Mouse (Mus musculus) lung, embryonic 14.5 days (tissue): Measurements from ENCODE around the gene Tnfsf12. TPM values are rescaled to one million over a fixed set of nuclear protein-coding genes. Genes with fewer than 3 reads are reported as not detected.

ENCODE experiments used
- ATAC-seq: fragments of 200-750 bp; cut with Nextera tagmentation; 2 replicates; pipeline ENCODE4 v1.8.0; 2017; ENCODE audit warnings: mild to moderate bottlenecking, moderate TSS enrichment, moderate library complexity; ENCODE audit not compliant: insufficient read depth
- DNase-seq: peaks from one replicate; pipeline ENCODE4 v3.0.0-alpha.2; 2015
- H3K27ac ChIP-seq: fragments of 300-500 bp; sonication (generic); 2 replicates; pipeline ENCODE4 v1.5.1; 2014; ENCODE audit warnings: low read depth, mild to moderate bottlenecking, moderate library complexity
- H3K27me3 ChIP-seq: fragments of 300-500 bp; sonication (generic); 2 replicates; pipeline ENCODE4 v1.6.1; 2014; ENCODE audit warnings: low read length, control low read depth; ENCODE audit not compliant: insufficient read depth
- H3K36me3 ChIP-seq: fragments of 300-500 bp; sonication (generic); 2 replicates; pipeline ENCODE4 v1.6.1; 2014; ENCODE audit warnings: control low read depth; ENCODE audit not compliant: insufficient read depth
- H3K4me1 ChIP-seq: fragments of 300-500 bp; sonication (generic); 2 replicates; pipeline ENCODE4 v1.6.1; 2014; ENCODE audit warnings: antibody characterized with exemption, control low read depth; ENCODE audit not compliant: insufficient read depth
- H3K4me2 ChIP-seq: fragments of 300-500 bp; sonication (generic); 2 replicates; pipeline ENCODE4 v1.6.1; 2014; ENCODE audit warnings: mild to moderate bottlenecking
- H3K4me3 ChIP-seq: fragments of 300-500 bp; sonication (generic); 2 replicates; pipeline ENCODE4 v1.5.1; 2014; ENCODE audit warnings: low read depth, low read length
- H3K9ac ChIP-seq: fragments of 300-500 bp; sonication (generic); 2 replicates; pipeline ENCODE4 v1.6.1; 2014
- H3K9me3 ChIP-seq: fragments of 300-500 bp; sonication (generic); 2 replicates; pipeline ENCODE4 v1.6.1; 2016; ENCODE audit warnings: low read depth, low read length, control low read depth
- CTCF ChIP-seq: IDR thresholded peaks from 2 replicates; pipeline ENCODE4 v1.5.1; 2016; ENCODE audit warnings: antibody characterized with exemption, low read depth
- WGBS: fragments of 180-500 bp; shearing (Covaris S2); extraction: QIAGEN DNeasy Blood & Tissue Kit; methylation state at CpG from one replicate; pipeline ENCODE4 v1.1.7; 2014; 5-methylcytosine and 5-hydroxymethylcytosine counted together
- polyA plus RNA-seq: library from polyadenylated mRNA; unstranded; fragments of >200 nt; fragmentation: Nextera tagmentation; extraction: Ambion mirVana; gene quantifications from 2 replicates; pipeline ENCODE4 v1.2.1, GENCODE M21; 2014

Gene Tnfsf12
- polyA plus RNA-seq, 1 experiment from 2014 or later, result 11.6 TPM

GRCm38 (mm10) chr11:69684936-69685335 lies 10.7 kb downstream of the Tnfsf12 start:
- no peak for DNase-seq
- Histone ChIP-seq H3K36me3 (peaks cover 8% of the 10 kb centered on the region), H3K9me3 (no peaks in the 10 kb centered on the region), H3K9ac (no peak overlapping the region), H3K4me2 (no peak overlapping the region), H3K27ac (no peak overlapping the region), H3K27me3 (no peaks in the 10 kb centered on the region), H3K4me3 (no peak overlapping the region), H3K4me1 (peaks cover 18% of the 10 kb centered on the region)
- no peak for ATAC-seq
- WGBS, result 80% methylated on average over 6 of the region's 6 CpGs
- TF ChIP-seq CTCF, result no peak

GRCm38 (mm10) chr11:69684128-69684745 lies 11.4 kb downstream of the Tnfsf12 start:
- no peak overlapping the region for H3K4me3 ChIP-seq
- TF ChIP-seq CTCF, result no peak
- no peak for ATAC-seq
- H3K36me3 ChIP-seq, result peaks cover 14% of the 10 kb centered on the region
- no peak overlapping the region for H3K4me2 ChIP-seq
- no peak overlapping the region for H3K9ac ChIP-seq
- H3K4me1 ChIP-seq, result peaks cover 18% of the 10 kb centered on the region
- H3K27me3 ChIP-seq, result no peaks in the 10 kb centered on the region
- DNase-seq, result no peak
- no peak overlapping the region for H3K27ac ChIP-seq
- 81% methylated on average over 12 of the region's 12 CpGs for WGBS
- H3K9me3 ChIP-seq, result no peaks in the 10 kb centered on the region

DNA sequence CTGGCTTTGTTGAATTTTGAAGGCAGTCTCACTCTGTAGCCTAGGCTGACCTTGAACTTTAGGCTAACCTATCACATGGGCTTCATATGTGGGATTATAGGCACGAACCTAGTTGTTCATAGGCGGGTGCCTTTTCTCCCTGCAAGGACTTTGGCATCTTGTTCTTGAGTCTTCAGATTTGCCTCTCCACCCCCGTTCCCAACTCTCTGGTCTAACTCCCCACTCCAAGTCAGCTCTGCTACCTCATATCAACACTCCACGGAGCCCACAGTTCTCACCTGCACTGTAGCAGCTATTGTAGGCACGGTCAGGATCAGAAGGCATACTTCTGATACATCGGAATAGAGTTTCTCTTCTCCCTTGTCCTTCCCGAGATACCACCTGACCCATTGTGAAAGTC lies 12.1 kb downstream of the Tnfsf12 start:
- H3K4me2 ChIP-seq, result peak overlapping the region; percentile 95
- peak overlapping the region; percentile 47; the same call in 1 of the 2 replicates for H3K9ac ChIP-seq
- peak overlapping the region; percentile 81; the same call in 1 of the 2 replicates for H3K27ac ChIP-seq
- no peak overlapping the region for H3K4me3 ChIP-seq
- no peak for DNase-seq
- peaks cover 20% of the 10 kb centered on the region for H3K36me3 ChIP-seq
- WGBS, result 63% methylated on average over 7 of the region's 7 CpGs
- no peak for TF ChIP-seq CTCF
- ATAC-seq, result no peak
- no peaks in the 10 kb centered on the region for H3K9me3 ChIP-seq
- peaks cover 18% of the 10 kb centered on the region for H3K4me1 ChIP-seq
- H3K27me3 ChIP-seq, result no peaks in the 10 kb centered on the region

DNA sequence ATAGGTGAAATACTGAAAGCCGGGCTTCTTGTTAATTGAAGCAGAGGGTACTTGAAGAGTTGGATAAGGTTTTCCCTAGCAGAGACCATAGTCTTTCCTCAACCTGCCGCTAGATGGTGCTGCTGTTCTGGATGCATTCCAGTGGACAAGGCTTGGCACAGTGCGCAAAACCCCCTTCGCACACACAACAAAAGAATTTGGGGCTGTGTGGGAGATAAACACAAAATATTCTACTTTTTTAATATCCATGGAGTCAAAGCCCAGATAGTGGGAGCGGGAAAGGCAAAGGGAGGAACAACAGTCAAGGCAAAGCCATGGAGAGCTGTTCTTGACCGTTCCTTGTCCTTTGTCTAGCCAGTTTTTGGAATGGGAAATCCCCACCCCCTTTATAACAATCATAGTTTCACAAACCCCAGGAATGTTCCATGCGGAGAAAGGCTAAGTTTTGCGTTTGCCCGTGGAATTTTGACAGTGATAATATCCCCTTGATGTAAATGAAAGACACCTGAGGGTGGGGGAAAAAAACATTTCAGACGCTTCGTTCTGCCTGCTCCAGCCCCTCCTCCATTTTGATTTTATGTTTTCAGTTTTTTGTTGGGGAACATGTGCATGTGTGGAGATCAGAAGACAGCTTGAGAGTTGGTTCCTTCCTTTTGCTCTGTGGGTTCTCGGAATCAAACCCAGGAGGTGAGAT lies 12.7 kb downstream of the Tnfsf12 start:
- Histone ChIP-seq H3K4me2 (peak overlapping the region; percentile 95), H3K4me3 (peak overlapping the region; percentile 87), H3K9me3 (no peaks in the 10 kb centered on the region), H3K4me1 (peaks cover 18% of the 10 kb centered on the region), H3K27me3 (no peaks in the 10 kb centered on the region), H3K27ac (peak overlapping the region; percentile 96), H3K36me3 (peaks cover 26% of the 10 kb centered on the region), H3K9ac (peak overlapping the region; percentile 47)
- DNase-seq, result peak; percentile 98
- TF ChIP-seq CTCF, result peak; percentile 96
- ATAC-seq, result 0 out of 2 replicates have a peak, but pooled peaks have one; percentile 39
- 11% methylated on average over 12 of the region's 12 CpGs for WGBS

DNA sequence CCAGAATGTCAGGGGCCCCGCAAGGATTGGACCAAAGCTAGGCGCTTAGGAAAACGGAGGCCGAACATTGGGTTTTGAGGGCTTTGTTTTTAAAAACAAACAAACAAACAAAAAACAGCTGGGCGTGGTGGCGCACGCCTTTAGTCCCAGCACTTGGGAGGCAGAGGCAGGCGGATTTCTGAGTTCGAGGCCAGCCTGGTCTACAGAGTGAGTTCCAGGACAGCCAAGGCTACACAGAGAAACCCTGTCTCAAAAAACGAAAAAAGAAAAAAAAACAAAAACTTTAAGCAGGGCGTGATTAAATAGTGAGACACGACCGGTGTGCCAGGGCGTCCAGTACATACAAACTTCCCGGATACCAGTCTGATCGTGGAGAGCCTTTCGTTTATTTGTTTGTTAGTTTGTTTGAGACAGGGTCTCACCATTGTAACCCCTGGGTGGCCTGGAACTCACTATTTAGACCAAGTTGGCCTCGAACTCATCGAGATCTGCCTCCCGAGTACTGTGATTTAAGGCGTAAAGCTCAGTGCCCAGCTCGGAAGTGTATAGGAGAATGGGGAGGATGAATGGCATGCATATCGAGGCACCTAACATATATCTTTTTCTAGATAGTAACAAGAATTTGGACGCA lies 13.3 kb downstream of the Tnfsf12 start:
- Histone ChIP-seq H3K4me2 (peak overlapping the region; percentile 95), H3K36me3 (peaks cover 33% of the 10 kb centered on the region), H3K4me3 (peak overlapping the region; percentile 87), H3K27ac (peak overlapping the region; percentile 96), H3K9ac (peak overlapping the region; percentile 78), H3K4me1 (peaks cover 18% of the 10 kb centered on the region), H3K9me3 (no peaks in the 10 kb centered on the region), H3K27me3 (no peaks in the 10 kb centered on the region)
- ATAC-seq (peak; percentile 14; the same call in 1 of the 2 replicates), DNase-seq (no peak)
- WGBS, result 18% methylated on average over 24 of the region's 24 CpGs
- TF ChIP-seq CTCF, result no peak

- Histone ChIP-seq H3K27ac (peak within 1 kb of the TSS; percentile 96), H3K9me3 (no peaks in the 10 kb centered on the region), H3K36me3 (peaks cover 41% of the 10 kb centered on the region), H3K4me2 (peak within 1 kb of the TSS; percentile 95), H3K4me3 (peak within 1 kb of the TSS; percentile 87), H3K9ac (peak within 1 kb of the TSS; percentile 78), H3K4me1 (peaks cover 18% of the 10 kb centered on the region), H3K27me3 (no peaks in the 10 kb centered on the region)
- peak; percentile 95 for ATAC-seq
- under 1% methylated on average over 75 of the region's 80 CpGs for WGBS
- DNase-seq, result peak; percentile 99
- TF ChIP-seq CTCF, result no peak
These were observed 14.1 kb downstream of the Tnfsf12 start, which contains the start of gene Senp3 for GRCm38 (mm10) chr11:69681314-69682208. Senp3 (minus strand) TSS chr11:69682084.
